Mouse (Mus musculus) limb, embryonic 11.5 days (tissue): Measurements from ENCODE around the gene Wdr64. TPM values are rescaled to one million over a fixed set of nuclear protein-coding genes. Genes with fewer than 3 reads are reported as not detected.

Source experiments
- ATAC-seq: fragments of 200-750 bp; cut with Nextera tagmentation; 2 replicates; pipeline ENCODE4 v1.8.0; 2017; ENCODE audit warnings: low read depth; ENCODE audit not compliant: insufficient number of reproducible peaks, low FRiP score, low TSS enrichment
- DNase-seq: peaks from one replicate; pipeline ENCODE4 v3.0.0-alpha.2; 2015; ENCODE audit warnings: low spot score
- H3K27ac ChIP-seq: fragments of 300-500 bp; sonication (generic); replicated peaks from 2 replicates; pipeline ENCODE4 v1.5.1; 2014; ENCODE audit warnings: low read depth, mild to moderate bottlenecking, low read length
- H3K27me3 ChIP-seq: fragments of 300-500 bp; sonication (generic); 2 replicates; pipeline ENCODE4 v1.6.1; 2014; ENCODE audit warnings: mild to moderate bottlenecking, low read length, mixed read lengths; ENCODE audit not compliant: control insufficient read depth, insufficient read depth
- H3K36me3 ChIP-seq: fragments of 300-500 bp; sonication (generic); 2 replicates; pipeline ENCODE4 v1.6.1; 2014; ENCODE audit warnings: mild to moderate bottlenecking, low read length, moderate library complexity, mixed read lengths; ENCODE audit not compliant: control insufficient read depth, insufficient read depth
- H3K4me1 ChIP-seq: fragments of 300-500 bp; sonication (generic); 2 replicates; pipeline ENCODE4 v1.6.1; 2014; ENCODE audit warnings: low read length, mixed read lengths; ENCODE audit not compliant: control insufficient read depth, insufficient read depth
- H3K4me2 ChIP-seq: fragments of 300-500 bp; sonication (generic); 2 replicates; pipeline ENCODE4 v1.6.1; 2014; ENCODE audit warnings: low read depth, mild to moderate bottlenecking, moderate library complexity; ENCODE audit not compliant: severe bottlenecking
- H3K4me3 ChIP-seq: fragments of 300-500 bp; sonication (generic); 2 replicates; pipeline ENCODE4 v1.5.1; 2014; ENCODE audit warnings: low read depth, low read length
- H3K9ac ChIP-seq: fragments of 300-500 bp; sonication (generic); 2 replicates; pipeline ENCODE4 v1.6.1; 2014; ENCODE audit warnings: mild to moderate bottlenecking, low read length
- H3K9me3 ChIP-seq: fragments of 300-500 bp; sonication (generic); 2 replicates; pipeline ENCODE4 v1.6.1; 2016; ENCODE audit warnings: low read length; ENCODE audit not compliant: control insufficient read depth
- WGBS: fragments of 180-500 bp; shearing (Covaris S2); extraction: QIAGEN DNeasy Blood & Tissue Kit; methylation state at CpG from one replicate; pipeline ENCODE4 v1.1.7; 2014; 5-methylcytosine and 5-hydroxymethylcytosine counted together
- polyA plus RNA-seq: library from polyadenylated mRNA; unstranded; fragments of >200 nt; fragmentation: Nextera tagmentation; extraction: Ambion mirVana; gene quantifications from 2 replicates; pipeline ENCODE4 v1.2.1, GENCODE M21; 2014

The Wdr64 gene
- not detected in 2 replicates for polyA plus RNA-seq

DNA sequence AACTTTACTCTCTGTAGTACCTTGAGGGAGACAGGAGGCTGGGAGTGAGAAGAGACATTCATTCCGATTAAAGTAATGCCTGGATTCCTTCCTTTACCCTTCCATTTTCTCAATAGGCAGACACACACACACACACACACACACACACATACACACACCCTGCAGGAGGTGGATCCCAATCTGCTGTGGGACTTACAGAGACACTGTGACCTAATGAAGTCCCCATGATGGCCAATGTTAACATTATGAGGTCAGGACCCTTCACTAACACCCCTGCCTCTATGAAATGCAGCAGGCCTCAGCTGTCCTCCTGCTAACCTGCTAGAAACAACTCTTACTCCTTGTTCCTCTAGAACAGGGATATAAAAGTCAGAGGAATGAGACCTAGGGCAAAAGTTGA lies at the start of gene Wdr64:
TSS of gene Wdr64 (plus strand) at position 301 of the 400 bp plus-strand sequence.
- 86% methylated on average over 1 of the region's 1 CpGs for WGBS
- ATAC-seq = no peak
- no peaks in the 10 kb centered on the region for H3K4me1 ChIP-seq

GRCm38 (mm10) chr1:175648615-175649014 lies 49.8 kb upstream of the Wdr64 start:
- H3K4me1 ChIP-seq = no peaks in the 10 kb centered on the region
- H3K27ac ChIP-seq = no peak overlapping the region
- DNase-seq (no peak), ATAC-seq (no peak)
- H3K9ac ChIP-seq = no peak overlapping the region
- H3K4me2 ChIP-seq = no peak overlapping the region
- H3K27me3 ChIP-seq = no peaks in the 10 kb centered on the region
- WGBS = 95% methylated on average over 4 of the region's 4 CpGs
- no peak overlapping the region for H3K4me3 ChIP-seq
- H3K36me3 ChIP-seq = no peaks in the 10 kb centered on the region
- no peaks in the 10 kb centered on the region for H3K9me3 ChIP-seq

More for the DNA sequence above, at the start of gene Wdr64:
- H3K4me2 ChIP-seq = no peak within 1 kb of the TSS
- H3K27me3 ChIP-seq = no peaks in the 10 kb centered on the region
- H3K4me3 ChIP-seq = no peak within 1 kb of the TSS
- H3K27ac ChIP-seq = no peak within 1 kb of the TSS
- no peaks in the 10 kb centered on the region for H3K36me3 ChIP-seq
- no peak for DNase-seq
- H3K9me3 ChIP-seq = no peaks in the 10 kb centered on the region
- H3K9ac ChIP-seq = no peak within 1 kb of the TSS

- no peaks in the 10 kb centered on the region for H3K27me3 ChIP-seq
- DNase-seq = no peak
These were observed 38.5 kb upstream of the Wdr64 start for GRCm38 (mm10) chr1:175659900-175660299.

GRCm38 (mm10) chr1:175668666-175669405 lies 29.6 kb upstream of the Wdr64 start:
- DNase-seq = no peak
- Histone ChIP-seq H3K4me3 (no peak overlapping the region), H3K4me1 (no peaks in the 10 kb centered on the region), H3K9me3 (no peaks in the 10 kb centered on the region), H3K9ac (no peak overlapping the region), H3K36me3 (no peaks in the 10 kb centered on the region), H3K27ac (no peak overlapping the region), H3K4me2 (no peak overlapping the region), H3K27me3 (no peaks in the 10 kb centered on the region)
- WGBS = 79% methylated on average over 5 of the region's 5 CpGs
- ATAC-seq = 0 out of 2 replicates have a peak, but pooled peaks have one; percentile 29

More at GRCm38 (mm10) chr1:175659900-175660299, 38.5 kb upstream of the Wdr64 start:
- 93% methylated on average over 4 of the region's 4 CpGs for WGBS
- H3K9ac ChIP-seq = no peak overlapping the region
- no peak overlapping the region for H3K27ac ChIP-seq
- no peaks in the 10 kb centered on the region for H3K36me3 ChIP-seq
- no peaks in the 10 kb centered on the region for H3K4me1 ChIP-seq
- H3K4me3 ChIP-seq = no peak overlapping the region
- ATAC-seq = no peak
- no peak overlapping the region for H3K4me2 ChIP-seq
- H3K9me3 ChIP-seq = no peaks in the 10 kb centered on the region

DNA sequence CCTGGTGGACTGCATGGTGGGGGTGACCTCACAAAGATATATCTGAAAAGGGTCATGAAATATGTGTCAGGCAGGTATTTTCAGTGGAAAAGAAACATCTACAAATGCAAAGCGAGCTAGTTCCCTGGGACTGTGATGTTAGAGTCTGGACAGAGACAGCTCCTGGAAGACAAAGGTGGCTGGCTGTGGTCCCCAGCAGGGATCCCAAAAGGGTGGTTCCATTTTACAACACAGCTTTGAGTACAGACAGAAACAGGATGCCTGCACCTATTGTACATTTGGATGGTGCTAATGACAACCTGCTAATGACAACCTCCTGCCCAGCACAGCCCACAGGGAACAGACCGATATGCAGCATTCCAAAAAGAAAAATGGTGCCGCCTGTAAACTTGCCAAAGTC lies 28.9 kb upstream of the Wdr64 start:
- Histone ChIP-seq H3K27ac (no peak overlapping the region), H3K4me2 (no peak overlapping the region), H3K36me3 (no peaks in the 10 kb centered on the region), H3K9ac (no peak overlapping the region), H3K9me3 (no peaks in the 10 kb centered on the region), H3K27me3 (no peaks in the 10 kb centered on the region), H3K4me3 (no peak overlapping the region), H3K4me1 (no peaks in the 10 kb centered on the region)
- WGBS = 90% methylated on average over 3 of the region's 3 CpGs
- ATAC-seq = no peak
- DNase-seq = no peak

DNA sequence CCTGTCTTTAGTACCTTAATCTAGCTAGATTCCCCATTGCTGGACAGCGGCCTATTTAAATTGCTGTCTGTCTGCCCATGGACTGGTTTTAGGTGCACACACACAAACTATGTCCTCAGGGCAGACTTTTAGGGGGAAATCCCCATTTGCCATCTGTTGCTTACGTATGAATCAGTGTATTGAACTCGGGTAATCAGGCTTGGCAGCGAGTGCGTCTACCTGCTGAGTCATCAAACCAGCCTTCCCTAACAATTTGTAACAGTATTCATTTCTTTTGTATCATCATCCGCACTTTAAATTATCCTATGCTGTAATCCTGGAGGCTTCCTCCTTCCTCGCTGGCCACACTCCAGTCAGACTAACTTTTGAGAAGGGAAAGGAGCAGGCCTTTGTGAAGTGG lies 28.4 kb upstream of the Wdr64 start:
- no peaks in the 10 kb centered on the region for H3K36me3 ChIP-seq
- H3K4me1 ChIP-seq = no peaks in the 10 kb centered on the region
- DNase-seq (no peak), ATAC-seq (no peak)
- no peak overlapping the region for H3K27ac ChIP-seq
- H3K9me3 ChIP-seq = no peaks in the 10 kb centered on the region
- no peaks in the 10 kb centered on the region for H3K27me3 ChIP-seq
- H3K9ac ChIP-seq = no peak overlapping the region
- H3K4me2 ChIP-seq = no peak overlapping the region
- WGBS = 86% methylated on average over 7 of the region's 7 CpGs
- H3K4me3 ChIP-seq = no peak overlapping the region

DNA sequence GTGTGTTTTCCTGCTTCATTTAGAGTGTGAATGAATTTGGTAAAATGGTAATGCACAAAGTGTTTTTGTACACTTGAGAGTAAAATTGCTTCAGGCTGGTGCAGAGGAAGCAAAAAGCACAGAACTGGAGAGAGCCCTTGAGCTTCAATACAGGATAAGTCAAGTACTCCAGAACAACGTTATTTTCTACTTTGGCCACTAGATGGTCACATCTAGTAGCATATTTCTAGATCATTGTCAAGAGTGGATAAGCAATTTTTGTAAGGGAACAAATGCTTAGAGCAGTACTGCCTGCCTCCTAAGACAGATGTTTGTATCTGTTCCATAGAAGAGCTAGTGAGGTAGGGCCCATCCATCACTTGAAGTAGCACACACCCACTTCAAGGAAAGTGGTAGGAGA lies 26.8 kb upstream of the Wdr64 start:
- no peak overlapping the region for H3K27ac ChIP-seq
- WGBS = 55% methylated on average over 1 of the region's 1 CpGs
- H3K27me3 ChIP-seq = no peaks in the 10 kb centered on the region
- no peak for DNase-seq
- H3K4me1 ChIP-seq = no peaks in the 10 kb centered on the region
- no peak overlapping the region for H3K4me3 ChIP-seq
- no peaks in the 10 kb centered on the region for H3K36me3 ChIP-seq
- no peak overlapping the region for H3K4me2 ChIP-seq
- no peak overlapping the region for H3K9ac ChIP-seq
- no peak for ATAC-seq
- H3K9me3 ChIP-seq = no peaks in the 10 kb centered on the region

DNA sequence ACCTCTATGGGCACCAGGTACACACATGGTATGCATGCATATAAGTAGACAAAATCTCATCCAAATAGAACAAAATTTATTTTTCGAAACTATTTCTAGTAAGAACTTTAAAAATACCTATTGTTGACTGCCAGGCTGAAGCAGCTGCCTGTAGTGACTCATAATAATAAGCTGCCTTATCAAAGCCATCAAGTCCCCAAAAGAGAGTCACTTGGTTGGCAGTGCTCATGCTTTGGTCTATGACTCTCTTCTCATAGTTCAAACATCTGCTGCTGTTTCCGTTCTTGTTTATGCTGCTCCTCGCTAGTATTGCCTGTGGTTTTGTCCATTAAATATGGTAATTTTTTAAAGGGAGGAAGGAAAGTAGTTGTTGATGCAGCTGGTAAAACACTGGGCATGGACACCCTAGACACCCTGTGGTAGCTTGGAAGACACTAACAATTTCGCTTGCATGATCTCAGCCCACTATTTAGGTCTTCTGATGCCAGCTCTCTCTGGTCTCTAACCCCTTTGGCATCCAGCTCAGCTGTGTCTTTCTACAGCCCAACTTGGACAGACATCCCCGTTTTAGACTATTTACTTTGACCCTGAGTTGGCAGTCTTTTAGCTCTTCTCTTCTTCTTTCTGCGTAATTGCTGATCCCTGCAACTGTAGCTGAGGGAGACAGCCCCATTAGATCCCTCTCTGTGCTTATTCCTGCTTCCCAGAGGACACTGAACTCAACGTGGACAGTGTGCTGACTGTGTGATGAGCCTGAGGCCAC lies 24.6 kb upstream of the Wdr64 start:
- H3K27me3 ChIP-seq = no peaks in the 10 kb centered on the region
- H3K4me1 ChIP-seq = no peaks in the 10 kb centered on the region
- H3K27ac ChIP-seq = no peak overlapping the region
- H3K36me3 ChIP-seq = no peaks in the 10 kb centered on the region
- 87% methylated on average over 7 of the region's 7 CpGs for WGBS
- DNase-seq (no peak), ATAC-seq (no peak)
- no peak overlapping the region for H3K4me3 ChIP-seq
- H3K4me2 ChIP-seq = no peak overlapping the region
- H3K9me3 ChIP-seq = no peaks in the 10 kb centered on the region
- H3K9ac ChIP-seq = no peak overlapping the region
